Mouse (Mus musculus): ENCODE measurements at regions not wholly inside any gene's neighbourhood (a gene's known extent, or its start where the extent isn't known, plus 50 kb on each side); places are given as distances from the start of the nearest gene placed in this dataset.

DNA sequence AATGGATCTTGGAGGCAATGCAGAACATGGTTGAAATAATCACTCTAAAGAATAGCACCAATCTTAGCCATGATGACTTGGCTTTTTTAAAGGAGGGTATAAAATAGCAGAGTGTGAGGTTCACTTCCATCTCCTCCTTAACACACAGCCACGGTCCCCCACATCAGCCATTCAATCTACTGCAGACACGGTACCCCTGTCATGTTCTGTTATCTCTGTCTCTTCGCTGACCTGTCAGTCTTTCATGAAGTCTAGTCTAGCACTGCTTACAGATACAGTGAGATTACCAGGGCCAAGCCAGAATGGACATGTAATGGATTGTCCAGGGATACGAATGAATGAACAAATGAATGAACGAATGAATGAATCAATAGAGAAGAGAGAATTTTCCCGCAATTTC lies 1299.4 kb upstream of the A1bg start:
- no peak for DNase-seq (ENCODE audit: low spot score in 2 of 2)

DNA sequence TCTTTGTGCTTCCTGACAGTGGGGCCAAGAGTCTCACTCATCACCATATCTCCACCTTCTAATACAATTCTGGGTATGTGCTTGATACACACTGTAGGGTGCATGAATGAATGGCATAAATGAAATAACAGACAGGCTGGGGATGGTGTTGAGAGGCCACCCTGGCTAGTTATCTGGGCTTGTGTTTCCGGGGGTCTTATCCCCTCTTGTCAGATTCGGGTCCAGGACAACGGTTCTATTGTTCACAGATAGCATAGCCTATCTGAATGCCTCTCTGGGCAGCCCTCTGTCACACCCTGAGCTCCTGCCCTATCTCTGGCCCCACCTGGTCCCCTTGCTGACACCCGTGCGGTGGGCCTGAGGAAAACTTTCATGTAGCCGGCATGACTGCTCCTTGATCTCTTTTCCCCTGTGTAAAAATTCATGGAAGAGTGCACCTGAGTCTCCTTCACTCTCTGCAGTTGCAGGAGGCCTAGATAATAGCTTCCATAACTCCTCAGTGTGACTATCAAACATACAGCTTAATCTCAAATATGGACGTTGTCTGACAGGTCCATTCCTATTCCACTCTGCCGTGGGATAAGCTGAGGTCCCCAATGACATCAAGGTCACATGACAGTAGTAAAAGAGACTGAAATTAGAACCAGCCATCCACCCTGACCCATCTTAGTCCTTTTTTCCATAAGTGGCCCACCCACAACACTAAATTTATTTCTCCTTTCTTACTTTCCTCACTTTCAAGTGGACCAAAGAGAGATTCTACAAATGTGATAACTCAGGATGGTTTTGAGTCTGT lies 1298.4 kb upstream of the A1bg start:
- DNase-seq (ENCODE audit: low spot score in 2 of 2) = no peak

DNA sequence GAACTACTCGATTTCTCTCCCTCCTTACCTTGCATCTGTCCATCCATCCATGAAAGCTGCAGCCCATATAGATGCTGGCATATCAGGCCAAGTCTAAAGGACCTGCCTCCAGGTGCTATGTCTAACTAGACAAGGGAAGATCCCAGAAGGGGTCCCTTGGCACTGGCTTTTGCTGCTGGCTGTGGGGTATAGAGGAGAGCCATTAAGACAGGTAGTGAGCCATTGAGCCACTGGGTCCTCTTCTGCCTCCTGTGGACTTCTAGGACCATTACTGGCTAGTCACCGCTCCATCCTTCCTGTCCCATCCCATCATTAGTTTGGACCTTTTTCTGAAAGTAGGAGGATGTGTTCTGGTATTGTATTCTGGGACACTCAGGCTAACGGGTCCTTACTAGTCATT lies 1297.8 kb upstream of the A1bg start:
- DNase-seq (ENCODE audit: low spot score in 2 of 2) = no peak

DNA sequence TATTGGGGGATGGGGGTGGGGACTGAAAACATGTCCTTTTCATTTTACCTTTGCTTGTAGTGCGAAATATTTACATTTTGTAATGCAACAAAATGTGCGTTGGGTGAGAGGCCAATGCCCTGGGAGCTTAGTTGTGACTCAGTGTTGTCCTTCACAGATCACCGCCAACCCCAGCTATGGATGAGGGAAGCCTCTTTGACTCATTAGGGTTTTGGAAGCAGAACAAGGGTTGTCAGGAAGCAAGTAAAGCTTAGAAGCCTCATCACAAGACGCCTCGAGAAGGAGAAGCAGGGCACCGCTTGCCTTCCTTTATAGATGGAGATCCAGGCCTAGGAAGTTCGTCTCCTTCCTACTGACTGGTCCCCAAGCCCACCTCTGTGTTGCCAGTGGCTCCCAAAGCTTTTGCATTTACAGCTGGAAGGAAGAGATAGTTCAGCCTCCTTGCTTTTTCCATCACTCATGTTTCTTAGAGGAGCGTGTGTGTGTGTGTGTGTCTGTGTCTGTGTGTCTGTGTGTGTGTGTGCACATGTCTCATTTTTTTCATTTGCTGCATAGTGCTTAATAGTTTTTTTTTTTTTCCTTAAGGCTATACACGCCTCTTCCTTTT lies 1297.2 kb upstream of the A1bg start:
- no peak for DNase-seq (ENCODE audit: low spot score in 2 of 2)

DNA sequence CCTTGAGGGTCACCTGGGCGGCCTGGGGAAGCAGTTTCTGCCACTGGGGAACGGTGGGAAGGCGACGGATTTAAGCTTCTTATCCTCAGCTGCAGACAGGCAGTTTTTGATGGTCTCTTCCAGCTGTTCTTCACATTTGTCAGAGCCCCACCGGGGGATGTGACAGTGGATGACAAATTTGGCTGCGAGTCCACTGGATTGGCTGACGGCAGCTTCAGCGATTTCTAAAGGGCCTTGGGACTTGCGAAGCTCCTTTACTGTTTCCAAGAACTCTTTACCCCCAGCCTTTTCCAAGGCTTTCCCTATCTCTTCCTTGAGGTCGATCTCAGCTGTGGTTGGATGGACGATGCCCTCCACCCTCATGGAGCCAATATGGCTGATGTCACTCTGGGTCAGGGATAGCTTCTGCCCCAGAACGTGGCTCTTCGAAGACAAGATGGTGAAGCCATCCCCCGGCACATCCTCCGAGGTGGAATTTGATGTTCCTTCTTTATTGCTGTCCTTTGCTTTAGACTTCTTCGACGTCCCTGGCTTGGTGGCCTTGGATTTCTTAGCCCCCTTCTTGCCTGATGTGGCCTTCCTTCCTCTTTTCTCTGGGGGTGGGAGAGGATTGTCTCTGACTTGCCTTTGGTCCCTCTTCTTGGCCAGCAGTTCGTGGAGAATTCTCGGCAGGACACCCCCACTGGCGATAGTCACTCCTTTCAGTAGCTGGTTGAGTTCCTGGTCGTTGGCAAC lies 1295.7 kb upstream of the A1bg start:
- no peak for DNase-seq (ENCODE audit: low spot score in 2 of 2)

DNA sequence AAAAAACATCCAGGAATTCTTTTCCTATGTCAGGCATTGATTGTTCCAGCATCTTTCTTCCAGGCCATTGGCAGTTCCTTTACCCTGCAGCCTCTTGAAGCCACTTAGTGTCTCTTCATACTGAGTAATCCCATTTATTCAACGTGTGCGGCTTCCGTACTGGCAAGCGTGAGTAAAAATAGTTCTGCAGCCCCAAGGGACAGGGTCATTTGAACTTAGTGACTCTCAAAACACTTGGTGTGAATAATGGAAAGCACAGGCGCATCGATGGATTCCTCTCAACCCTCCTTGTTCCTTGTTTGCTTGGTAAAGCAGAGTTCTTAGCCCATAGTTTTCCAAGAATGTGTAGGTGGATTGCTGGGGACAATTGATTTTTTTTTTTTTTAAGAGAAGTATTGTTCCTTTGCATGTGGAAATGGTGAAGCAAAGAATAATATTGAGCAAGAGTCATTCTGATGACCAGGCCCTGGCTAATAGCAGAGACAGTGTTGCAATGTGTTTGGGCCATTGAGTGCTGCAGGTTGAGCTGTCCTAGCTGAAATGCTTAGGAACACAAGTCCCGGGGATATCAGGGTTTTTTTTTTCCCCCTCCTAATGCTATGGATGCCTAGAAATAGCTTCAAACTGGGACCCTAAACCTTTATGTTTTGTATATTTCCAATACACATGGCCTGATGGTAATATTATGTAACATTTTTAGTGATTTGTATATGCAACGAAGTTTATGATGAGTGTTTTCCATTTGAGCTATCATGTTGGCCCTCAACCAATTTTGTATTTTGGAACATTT lies 1294.1 kb upstream of the A1bg start:
- no peak for DNase-seq (ENCODE audit: low spot score in 2 of 2)

DNA sequence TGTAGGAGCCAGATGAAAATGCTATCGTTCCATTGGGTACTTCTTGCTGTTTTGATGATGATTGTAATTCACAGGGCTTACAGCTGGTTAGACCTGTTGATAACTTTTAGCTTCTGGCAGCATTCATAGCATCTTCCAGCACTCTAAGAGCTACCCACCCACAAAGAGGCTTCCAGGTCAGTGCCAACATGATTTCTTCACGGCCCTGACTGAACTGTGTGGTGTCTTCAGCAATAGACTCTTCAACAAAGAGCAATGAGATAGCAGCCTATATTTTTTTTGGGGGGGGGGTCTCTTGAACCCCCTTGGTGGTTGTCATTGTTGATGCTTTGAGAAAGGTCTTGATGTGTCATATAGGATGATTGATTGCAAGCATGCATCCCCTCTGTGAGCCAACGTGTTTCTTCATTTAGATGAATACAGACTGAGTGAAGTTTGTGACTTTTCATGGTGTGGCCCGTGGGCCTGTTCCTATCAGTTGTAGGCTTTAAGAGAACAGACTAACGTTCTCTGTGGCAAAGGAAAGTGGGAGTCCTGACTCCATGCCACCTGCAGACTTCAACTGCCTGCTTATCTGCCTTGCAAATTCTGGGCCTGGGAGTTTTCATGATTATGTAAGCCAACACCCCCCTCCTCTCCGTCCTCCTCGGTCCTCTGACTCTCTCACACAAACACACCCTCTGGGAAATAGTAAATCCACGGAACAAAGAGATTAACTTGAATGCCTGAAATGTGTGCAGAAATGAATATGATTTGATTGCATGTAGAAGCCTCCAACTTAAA lies 1293.0 kb upstream of the A1bg start:
- DNase-seq (ENCODE audit: low spot score in 2 of 2) = no peak

DNA sequence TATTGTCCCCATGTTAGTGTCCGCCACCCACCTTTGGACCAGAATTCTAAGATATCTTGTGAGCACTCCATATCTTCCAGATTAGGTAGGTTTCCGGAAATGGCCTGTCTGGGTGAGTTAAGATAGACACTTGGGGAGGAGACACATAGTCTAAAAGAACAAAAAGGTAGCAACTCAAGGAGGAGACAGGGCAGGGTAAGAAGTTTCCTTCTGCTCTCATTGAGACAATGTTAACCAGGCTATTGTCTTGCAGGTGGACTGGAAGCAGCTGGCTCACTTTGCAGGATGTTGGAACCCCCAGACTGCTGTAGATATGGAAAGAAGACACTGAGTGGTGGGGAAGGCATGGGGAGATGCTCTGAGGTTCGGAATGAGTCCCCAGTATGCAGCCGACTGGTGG lies 1291.5 kb upstream of the A1bg start:
- DNase-seq (ENCODE audit: low spot score in 2 of 2) = no peak

DNA sequence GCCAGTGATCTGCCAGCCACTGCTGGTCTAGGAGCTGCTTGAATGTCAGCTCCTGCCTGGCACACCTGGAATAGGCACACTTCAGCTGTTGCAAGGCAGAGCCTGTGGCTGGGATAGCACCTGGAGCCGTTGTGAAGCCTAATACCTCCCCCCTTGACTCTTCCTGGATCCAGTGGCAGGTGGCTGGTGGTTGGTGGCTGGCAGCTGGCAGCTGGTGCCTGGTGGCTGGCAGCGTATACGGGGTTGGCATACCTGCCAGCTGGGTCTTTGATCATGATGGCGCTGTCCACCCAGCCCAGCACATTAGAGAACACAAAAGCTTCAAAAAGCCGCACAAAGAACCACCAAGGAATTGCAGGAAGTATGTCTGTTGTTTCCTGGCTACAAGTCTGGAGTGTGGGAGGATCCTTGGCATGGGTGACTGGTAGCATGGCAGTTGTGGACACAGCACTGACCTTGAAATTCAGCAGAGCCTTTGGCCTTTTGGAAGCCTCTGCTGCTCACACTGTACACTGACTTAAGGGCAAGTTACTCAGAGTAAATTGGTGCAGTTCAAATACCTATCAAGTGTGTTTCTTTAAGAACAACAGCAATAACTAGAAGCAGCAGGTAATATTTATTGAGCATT lies 1289.6 kb upstream of the A1bg start:
- DNase-seq (ENCODE audit: low spot score in 2 of 2) = no peak

DNA sequence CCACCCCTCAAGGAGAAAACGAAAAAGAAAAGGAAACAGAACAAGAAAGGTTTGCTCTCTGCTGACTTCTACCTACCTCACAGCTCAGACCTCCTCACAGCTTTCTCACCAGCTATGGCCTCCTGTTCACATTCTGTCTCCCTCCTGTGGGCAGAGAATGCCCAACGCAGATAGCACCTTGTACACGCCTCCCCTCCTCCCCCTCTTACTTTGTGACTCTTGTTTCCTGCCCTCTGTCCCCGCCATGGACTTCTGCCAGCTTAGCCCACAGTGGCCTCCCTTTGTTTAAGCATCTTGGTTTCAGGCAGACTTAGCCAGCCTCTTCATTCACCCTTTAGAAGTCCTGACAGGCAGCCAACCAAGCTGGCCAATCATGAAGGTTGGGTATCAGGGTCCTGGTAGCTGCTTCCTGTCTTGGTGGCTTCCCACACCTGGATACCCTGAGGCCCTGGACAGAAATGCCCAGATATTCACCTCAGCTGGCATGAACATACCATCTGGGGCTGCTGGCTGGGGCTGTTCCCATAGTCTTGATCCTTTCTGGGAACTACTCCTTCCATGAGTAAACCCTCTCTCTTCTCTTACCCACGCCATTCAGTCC lies 1287.2 kb upstream of the A1bg start:
- DNase-seq (ENCODE audit: low spot score in 2 of 2) = no peak

DNA sequence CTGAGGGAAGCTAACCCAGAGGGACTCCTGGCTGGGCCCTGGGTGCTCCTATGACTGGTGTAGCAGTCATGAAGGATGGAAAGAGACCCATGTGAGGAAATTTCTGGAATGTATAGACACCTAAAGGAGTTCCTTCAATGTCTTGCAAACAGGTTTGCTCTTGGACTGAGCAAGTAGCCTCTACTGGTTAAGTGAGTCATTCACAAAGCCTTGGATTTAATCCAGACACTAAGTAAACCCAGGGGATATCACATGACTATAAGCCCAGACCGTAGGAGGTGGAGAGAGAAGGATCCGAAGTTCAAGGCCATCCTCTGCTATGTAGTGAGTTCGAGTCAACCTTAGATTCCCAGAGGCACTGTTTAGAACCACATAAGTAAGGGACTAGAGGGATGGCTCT lies 1286.5 kb upstream of the A1bg start:
- DNase-seq (ENCODE audit: low spot score in 2 of 2) = no peak

DNA sequence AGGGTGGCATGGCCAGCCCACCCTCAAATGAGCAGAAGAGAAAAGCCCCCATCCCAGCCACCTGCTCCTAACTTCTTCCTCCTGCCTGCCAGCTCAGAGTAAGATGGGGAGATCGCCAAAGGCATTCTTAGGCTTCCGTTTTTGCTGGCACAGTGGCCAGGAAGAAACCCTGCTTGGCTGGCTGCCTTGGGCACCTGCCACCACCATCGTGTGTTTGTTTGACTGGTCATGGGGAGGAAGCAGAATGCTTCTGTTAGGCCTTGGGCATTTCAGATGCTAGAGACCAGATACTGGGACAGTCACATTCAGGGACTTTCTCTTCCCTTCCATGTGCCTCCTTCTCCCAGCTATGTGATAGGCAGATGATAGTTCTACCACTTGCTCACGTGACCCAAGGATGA lies 1283.7 kb upstream of the A1bg start:
- no peak for DNase-seq (ENCODE audit: low spot score in 2 of 2)

DNA sequence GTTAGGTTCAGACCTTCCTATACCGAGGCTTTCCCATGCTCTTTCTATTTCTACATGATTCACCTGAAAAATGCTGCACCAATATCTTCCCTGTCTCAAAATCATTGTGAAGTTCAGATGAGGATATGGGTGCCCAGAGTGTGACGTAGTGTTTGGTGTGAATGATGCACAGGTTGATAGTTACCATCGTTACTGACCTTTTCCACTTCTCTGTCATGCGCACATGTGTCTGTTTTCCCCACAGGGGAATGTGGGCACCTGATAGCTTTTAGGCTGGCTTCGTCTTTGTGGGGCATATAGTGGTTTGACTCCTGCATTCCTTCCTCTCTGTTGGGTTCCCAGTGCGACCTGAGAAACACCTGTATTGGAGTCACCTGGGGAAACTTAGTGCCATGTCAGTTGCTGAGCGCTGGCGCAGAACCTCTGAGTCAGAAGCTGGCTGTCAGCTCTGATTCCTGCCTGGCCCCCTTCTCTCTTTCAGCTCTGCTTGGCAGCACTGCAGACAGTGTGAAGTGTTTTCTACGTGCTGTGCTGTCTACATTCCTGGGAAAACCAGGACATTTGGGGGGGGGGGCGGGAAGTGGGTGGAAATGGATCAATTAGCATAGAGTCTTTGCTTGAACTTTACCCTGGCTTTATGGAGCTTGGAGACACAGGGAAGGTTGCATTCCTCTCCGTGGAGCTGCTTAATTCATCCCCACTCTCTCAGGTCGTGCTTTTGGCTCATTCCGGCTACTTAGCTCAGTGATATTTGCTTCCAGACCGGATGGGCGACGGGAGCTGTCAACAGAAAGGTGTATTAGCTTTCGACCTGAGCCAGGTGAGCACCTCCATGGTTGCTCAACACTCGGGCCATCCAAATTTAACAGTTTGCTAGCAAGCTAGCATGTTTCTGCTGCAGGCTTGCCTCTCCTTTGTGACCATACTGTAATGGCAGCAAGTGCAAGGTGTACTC lies 1281.4 kb upstream of the A1bg start:
- DNase-seq (ENCODE audit: low spot score in 2 of 2) = no peak

DNA sequence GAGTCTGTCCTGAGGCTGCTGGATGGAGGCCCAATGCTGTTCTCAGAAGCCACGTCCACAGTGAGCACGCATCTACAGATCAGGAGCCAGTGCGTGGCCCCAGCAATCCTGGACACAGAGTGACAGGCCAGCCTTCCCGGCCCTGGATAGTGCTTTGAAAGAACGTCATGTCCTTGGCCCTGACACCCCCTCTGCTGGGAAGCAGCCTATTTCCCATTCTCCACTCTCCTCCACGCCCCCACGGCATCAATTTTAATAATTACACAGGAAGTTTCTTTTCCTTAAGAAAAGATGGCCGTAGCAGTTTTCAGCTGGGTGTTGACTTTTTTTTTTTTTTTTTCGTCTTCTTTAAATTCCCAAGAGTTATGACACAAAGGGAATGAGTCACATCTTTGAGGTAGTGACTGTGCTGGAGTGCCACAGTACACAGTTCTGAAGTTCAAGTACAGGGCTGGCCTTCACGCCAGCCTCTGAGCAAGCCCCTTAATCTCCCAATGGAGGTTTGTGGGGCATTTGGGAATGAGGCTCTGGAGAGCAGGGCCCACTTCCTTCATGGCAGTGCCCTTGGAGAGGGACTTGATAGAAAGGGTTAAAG lies 1280.1 kb upstream of the A1bg start:
- no peak for DNase-seq (ENCODE audit: low spot score in 2 of 2)

DNA sequence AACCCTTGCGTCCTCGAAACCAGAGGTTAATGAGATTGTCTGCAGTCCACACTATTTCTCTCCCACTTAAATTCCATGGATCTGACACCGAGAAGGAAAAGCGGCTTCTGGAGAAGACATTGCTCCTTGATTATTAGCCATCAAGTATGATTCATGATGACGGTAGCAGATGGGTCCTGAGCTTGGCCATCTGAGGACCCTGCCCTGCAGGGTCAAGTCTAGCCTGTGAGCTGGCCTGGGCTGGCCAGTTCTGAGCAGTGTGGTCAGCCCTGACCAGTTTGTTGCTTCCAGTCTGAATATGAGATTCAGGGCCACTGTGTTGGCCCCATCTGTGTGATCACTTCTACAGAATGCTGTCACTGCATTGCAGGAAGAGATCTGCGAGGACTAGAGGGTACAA lies 1275.9 kb upstream of the A1bg start:
- DNase-seq (ENCODE audit: low spot score in 2 of 2) = no peak

DNA sequence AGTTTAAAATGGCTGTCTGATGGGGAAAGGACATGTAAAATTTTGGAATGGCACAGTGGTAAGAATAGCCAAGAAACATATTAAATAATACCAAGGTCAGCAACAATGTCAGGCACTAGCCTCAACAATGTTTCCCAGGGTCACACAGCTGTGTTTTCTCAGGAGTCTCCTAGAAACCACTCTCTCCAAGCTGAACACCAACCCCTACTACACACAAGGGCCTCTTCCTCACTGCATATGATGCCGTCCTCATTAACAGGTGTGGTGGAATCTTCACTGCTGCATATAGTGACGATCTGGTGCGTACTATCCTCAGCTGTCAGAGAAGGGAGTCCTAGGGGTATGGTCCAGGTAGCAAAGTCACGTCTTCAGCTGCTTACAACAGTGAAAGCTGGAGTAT lies 1275.4 kb upstream of the A1bg start:
- DNase-seq (ENCODE audit: low spot score in 2 of 2) = no peak

DNA sequence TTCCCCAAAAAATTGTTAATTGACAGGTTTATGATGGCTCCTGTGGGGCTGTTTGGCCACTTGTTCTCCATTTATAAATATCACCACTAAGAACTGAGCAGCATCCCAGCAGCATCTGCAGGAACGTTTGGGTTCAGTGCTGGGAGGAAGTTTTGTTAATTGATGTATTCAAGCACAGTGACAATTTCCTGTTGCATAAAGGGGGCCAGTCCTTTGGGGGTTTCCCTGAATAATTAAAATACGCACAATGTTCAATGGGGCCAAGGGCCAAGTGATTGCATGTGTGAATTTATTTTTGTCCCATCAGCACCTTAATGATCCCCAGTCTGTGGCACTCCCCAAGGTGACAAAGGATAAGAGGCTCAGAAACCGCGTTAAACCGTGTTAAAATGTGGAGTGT lies 1272.6 kb upstream of the A1bg start:
- no peak for DNase-seq (ENCODE audit: low spot score in 2 of 2)

DNA sequence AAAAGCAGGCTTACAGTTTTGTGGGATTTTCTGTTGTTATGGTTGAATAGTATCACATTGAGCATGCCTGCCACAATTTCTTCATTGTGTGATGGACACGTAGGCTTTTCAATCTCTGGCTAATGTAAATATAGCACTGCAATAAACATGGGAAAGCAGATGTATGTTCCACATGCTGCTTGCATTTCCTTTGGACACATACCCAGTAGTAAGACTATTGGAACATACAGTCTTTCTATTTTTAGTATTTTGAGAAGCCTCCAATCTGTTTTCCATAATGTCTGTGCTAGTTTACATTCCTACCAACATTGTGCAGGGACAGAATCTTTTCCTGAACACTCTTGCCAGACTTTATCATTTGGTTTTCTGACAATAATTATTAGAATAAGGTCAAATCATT lies 1269.9 kb upstream of the A1bg start:
- DNase-seq (ENCODE audit: low spot score in 2 of 2) = no peak

DNA sequence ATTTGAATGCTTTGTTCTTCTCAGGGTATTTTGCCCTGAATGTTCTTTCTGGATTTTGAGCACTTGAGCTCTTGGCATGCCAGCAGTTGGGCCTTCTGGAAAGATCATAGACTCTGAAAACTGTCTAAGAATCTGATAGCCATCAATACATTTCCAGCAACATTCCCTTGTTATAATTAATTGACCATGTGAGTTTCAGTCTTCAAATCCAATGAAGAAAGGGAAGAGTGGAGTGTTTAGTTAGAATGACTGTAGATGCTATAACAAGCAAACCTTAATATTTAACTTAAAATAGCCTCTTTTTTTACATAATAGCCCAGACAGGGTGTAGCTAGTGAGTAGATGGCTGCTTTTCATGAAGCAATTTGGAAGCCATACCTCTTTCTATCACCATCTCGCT lies 1268.8 kb upstream of the A1bg start:
- no peak for DNase-seq (ENCODE audit: low spot score in 2 of 2)

Data from frontal cortex, postnatal 10 days (tissue).